Mouse (Mus musculus): Measurements from ENCODE around the gene Srp14. TPM values are rescaled to one million over a fixed set of nuclear protein-coding genes. Genes with fewer than 3 reads are reported as not detected.

Gene Srp14
- polyA plus RNA-seq, 1 experiment = 230 TPM

DNA sequence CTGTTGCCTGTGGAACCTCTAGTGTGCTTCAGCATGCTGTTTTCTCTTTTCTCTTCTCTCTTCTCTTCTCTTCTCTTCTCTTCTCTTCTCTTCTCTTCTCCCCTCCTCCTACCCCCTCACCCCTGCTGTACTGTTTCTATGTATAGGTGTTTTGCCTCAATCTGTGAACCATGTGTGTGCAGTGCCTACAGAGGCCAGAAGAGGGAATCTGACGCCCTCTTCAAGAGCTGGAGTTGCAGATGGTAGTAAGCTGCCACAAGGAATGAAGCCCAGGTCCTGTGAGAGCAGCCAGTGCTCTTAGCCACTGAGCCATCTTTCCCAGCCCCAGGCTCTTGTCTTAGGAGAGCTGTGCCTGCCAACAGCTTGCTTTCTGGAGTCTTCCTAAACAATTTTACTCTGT, 12.9 kb downstream of the Srp14 start:
- no peaks in the 10 kb centered on the region for H3K27me3 ChIP-seq (ENCODE audit: control insufficient read depth, insufficient read depth, insufficient read length)
- TF ChIP-seq CEBPB (IDR thresholded peaks at IDR 0.05; ENCODE audit: low read depth) (no peak), MYOD1 (IDR thresholded peaks at IDR 0.05; ENCODE audit: control insufficient read depth, insufficient read length, low read depth) (no peak), MYOG (IDR thresholded peaks at IDR 0.05; ENCODE audit: control insufficient read depth, extremely low read depth, insufficient read length) (no peak), CTCF (IDR thresholded peaks at IDR 0.05; ENCODE audit: control insufficient read depth, insufficient read depth, insufficient read length) (no peak), MAX (IDR thresholded peaks at IDR 0.05) (no peak), USF1 (IDR thresholded peaks at IDR 0.05; ENCODE audit: low read depth) (no peak), FOSL1 (IDR thresholded peaks at IDR 0.05; ENCODE audit: insufficient read depth, low read length, poor library complexity, severe bottlenecking) (no peak)
- H3K79me2 ChIP-seq (ENCODE audit: control insufficient read depth, insufficient read depth) = no peaks in the 10 kb centered on the region
- no peak overlapping the region for H3ac ChIP-seq (ENCODE audit: control insufficient read depth, insufficient read length, low read depth)
- H3K4me3 ChIP-seq (ENCODE audit: insufficient read depth, poor library complexity, severe bottlenecking) = no peak overlapping the region
- no peaks in the 10 kb centered on the region for H3K79me3 ChIP-seq (ENCODE audit: low read depth)
- H3K36me3 ChIP-seq (ENCODE audit: control insufficient read depth, insufficient read depth) = peaks cover 32% of the 10 kb centered on the region

DNA sequence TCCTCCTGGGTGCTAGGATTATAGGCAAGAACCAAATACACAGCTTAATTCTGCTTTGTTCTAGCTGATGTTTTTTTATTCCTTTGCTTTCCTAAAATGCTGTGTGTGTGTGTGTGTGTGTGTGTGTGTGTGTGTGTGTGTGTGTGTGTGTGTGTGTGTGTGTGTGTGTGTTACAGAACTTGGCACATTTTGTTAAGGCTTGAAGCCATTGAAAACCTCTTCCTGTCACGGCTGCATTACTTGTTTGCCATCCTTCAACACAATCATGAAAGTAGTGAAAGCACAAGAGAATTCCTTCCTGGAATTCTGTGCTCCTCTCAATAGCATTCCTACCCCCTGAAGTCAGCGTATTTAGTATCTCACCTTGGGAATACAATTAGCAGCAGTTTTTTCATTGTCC, 13.6 kb downstream of the Srp14 start:
- no peak for TF ChIP-seq CEBPB (IDR thresholded peaks at IDR 0.05; ENCODE audit: low read depth)
- TF ChIP-seq MYOD1 (IDR thresholded peaks at IDR 0.05; ENCODE audit: control insufficient read depth, insufficient read length, low read depth) = no peak
- TF ChIP-seq MAX (IDR thresholded peaks at IDR 0.05) = no peak
- no peak for TF ChIP-seq MYOG (IDR thresholded peaks at IDR 0.05; ENCODE audit: control insufficient read depth, extremely low read depth, insufficient read length)
- no peak for TF ChIP-seq USF1 (IDR thresholded peaks at IDR 0.05; ENCODE audit: low read depth)
- TF ChIP-seq FOSL1 (IDR thresholded peaks at IDR 0.05; ENCODE audit: insufficient read depth, low read length, poor library complexity, severe bottlenecking) = no peak
- no peak for TF ChIP-seq CTCF (IDR thresholded peaks at IDR 0.05; ENCODE audit: control insufficient read depth, insufficient read depth, insufficient read length)
- no peak overlapping the region for H3K4me3 ChIP-seq (ENCODE audit: insufficient read depth, poor library complexity, severe bottlenecking)
- H3K27me3 ChIP-seq (ENCODE audit: control insufficient read depth, insufficient read depth, insufficient read length) = no peaks in the 10 kb centered on the region
- no peaks in the 10 kb centered on the region for H3K79me3 ChIP-seq (ENCODE audit: low read depth)
- peaks cover 26% of the 10 kb centered on the region for H3K36me3 ChIP-seq (ENCODE audit: control insufficient read depth, insufficient read depth)
- H3K79me2 ChIP-seq (ENCODE audit: control insufficient read depth, insufficient read depth) = no peaks in the 10 kb centered on the region
- no peak overlapping the region for H3ac ChIP-seq (ENCODE audit: control insufficient read depth, insufficient read length, low read depth)

DNA sequence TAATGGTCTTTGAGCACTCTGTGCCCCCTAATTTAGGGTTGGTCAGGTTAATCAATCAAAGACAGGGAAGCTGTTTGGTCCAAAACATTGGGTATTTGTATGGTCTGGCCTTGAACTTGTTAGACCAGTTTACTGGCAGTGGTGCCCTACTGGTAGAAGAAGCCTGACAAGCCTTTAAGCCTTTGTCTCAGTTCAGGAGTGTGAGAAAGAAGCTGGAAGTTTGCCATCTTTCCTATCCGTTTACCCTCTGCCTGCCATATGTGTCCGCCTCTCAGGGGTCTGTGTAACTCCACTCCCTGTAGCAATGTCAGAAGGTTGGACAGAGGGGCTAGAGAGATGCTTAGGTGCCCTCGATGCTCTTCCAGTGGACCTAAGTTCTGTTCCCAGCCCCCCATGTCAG, 15.1 kb downstream of the Srp14 start:
- Histone ChIP-seq H3K36me3 (ENCODE audit: control insufficient read depth, insufficient read depth) (peaks cover 16% of the 10 kb centered on the region), H3K79me2 (ENCODE audit: control insufficient read depth, insufficient read depth) (no peaks in the 10 kb centered on the region), H3K79me3 (ENCODE audit: low read depth) (no peaks in the 10 kb centered on the region), H3ac (ENCODE audit: control insufficient read depth, insufficient read length, low read depth) (no peak overlapping the region), H3K4me3 (ENCODE audit: insufficient read depth, poor library complexity, severe bottlenecking) (no peak overlapping the region), H3K27me3 (ENCODE audit: control insufficient read depth, insufficient read depth, insufficient read length) (no peaks in the 10 kb centered on the region)
- TF ChIP-seq MYOD1 (IDR thresholded peaks at IDR 0.05; ENCODE audit: control insufficient read depth, insufficient read length, low read depth) = no peak
- TF ChIP-seq MAX (IDR thresholded peaks at IDR 0.05) = no peak
- no peak for TF ChIP-seq MYOG (IDR thresholded peaks at IDR 0.05; ENCODE audit: control insufficient read depth, extremely low read depth, insufficient read length)
- TF ChIP-seq USF1 (IDR thresholded peaks at IDR 0.05; ENCODE audit: low read depth) = no peak
- no peak for TF ChIP-seq CEBPB (IDR thresholded peaks at IDR 0.05; ENCODE audit: low read depth)
- no peak for TF ChIP-seq CTCF (IDR thresholded peaks at IDR 0.05; ENCODE audit: control insufficient read depth, insufficient read depth, insufficient read length)
- no peak for TF ChIP-seq FOSL1 (IDR thresholded peaks at IDR 0.05; ENCODE audit: insufficient read depth, low read length, poor library complexity, severe bottlenecking)

DNA sequence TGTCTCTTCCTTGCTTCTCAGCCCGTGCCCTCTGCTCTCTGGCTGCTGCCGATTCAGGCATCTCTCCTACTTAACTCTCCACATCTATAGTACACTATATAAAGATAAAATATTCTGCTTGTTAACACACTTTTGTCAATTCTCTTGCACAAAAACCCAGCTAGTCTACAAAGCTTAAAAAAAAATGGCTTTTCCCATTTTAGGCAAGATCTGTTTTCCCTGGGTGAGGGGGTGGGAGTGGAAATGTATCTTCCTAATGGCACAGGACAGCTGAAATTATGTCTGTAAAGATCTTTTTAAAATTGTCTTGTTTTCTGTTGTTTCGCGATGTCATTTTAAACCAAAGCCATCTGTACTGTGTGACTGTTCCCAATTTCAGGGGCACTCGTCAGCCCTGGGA, 16.0 kb downstream of the Srp14 start:
- Histone ChIP-seq H3K4me3 (ENCODE audit: insufficient read depth, poor library complexity, severe bottlenecking) (no peak overlapping the region), H3K36me3 (ENCODE audit: control insufficient read depth, insufficient read depth) (peaks cover 10% of the 10 kb centered on the region), H3K79me2 (ENCODE audit: control insufficient read depth, insufficient read depth) (no peaks in the 10 kb centered on the region), H3K27me3 (ENCODE audit: control insufficient read depth, insufficient read depth, insufficient read length) (no peaks in the 10 kb centered on the region), H3K79me3 (ENCODE audit: low read depth) (no peaks in the 10 kb centered on the region), H3ac (ENCODE audit: control insufficient read depth, insufficient read length, low read depth) (no peak overlapping the region)
- no peak for TF ChIP-seq MYOD1 (IDR thresholded peaks at IDR 0.05; ENCODE audit: control insufficient read depth, insufficient read length, low read depth)
- TF ChIP-seq FOSL1 (IDR thresholded peaks at IDR 0.05; ENCODE audit: insufficient read depth, low read length, poor library complexity, severe bottlenecking) = no peak
- TF ChIP-seq MYOG (IDR thresholded peaks at IDR 0.05; ENCODE audit: control insufficient read depth, extremely low read depth, insufficient read length) = no peak
- TF ChIP-seq USF1 (IDR thresholded peaks at IDR 0.05; ENCODE audit: low read depth) = no peak
- TF ChIP-seq CTCF (IDR thresholded peaks at IDR 0.05; ENCODE audit: control insufficient read depth, insufficient read depth, insufficient read length) = no peak
- no peak for TF ChIP-seq CEBPB (IDR thresholded peaks at IDR 0.05; ENCODE audit: low read depth)
- TF ChIP-seq MAX (IDR thresholded peaks at IDR 0.05) = no peak

DNA sequence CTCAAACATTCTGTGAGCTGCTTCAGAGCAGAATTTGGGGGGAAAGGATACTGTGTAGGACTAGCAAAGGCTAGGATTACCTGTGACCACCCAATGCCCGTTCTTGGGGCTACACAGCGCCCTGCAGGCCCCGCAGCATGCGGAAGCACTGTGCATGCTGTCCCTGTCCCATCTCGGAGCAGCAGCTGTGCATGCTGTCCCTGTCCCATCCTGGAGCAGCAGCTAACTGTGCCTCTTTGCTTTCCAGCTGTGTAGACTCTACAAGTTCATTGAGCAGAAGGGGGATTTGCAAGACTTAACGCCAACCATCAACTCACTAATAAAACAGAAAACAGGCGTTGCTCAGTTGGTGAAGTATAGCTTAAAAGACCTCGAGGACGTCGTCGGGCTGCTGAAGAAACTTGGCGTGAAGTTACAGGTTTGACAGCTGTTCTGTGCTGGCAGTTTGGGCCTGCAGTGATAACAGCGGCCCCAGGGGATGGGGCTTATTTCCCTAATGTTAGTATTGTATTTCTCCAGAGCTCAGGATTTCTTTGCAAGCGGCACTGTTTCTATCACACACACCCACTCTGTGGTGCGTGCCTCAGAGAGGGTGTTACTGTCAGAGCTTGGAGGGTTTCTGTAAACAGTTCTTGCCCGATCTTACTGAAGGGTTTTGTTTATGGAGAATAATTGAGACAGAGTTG, 17.9 kb downstream of the Srp14 start:
- Histone ChIP-seq H3K27me3 (ENCODE audit: control insufficient read depth, insufficient read depth, insufficient read length) (no peaks in the 10 kb centered on the region), H3ac (ENCODE audit: control insufficient read depth, insufficient read length, low read depth) (no peak overlapping the region), H3K4me3 (ENCODE audit: insufficient read depth, poor library complexity, severe bottlenecking) (no peak overlapping the region), H3K36me3 (ENCODE audit: control insufficient read depth, insufficient read depth) (peaks cover 5% of the 10 kb centered on the region), H3K79me2 (ENCODE audit: control insufficient read depth, insufficient read depth) (no peaks in the 10 kb centered on the region), H3K79me3 (ENCODE audit: low read depth) (no peaks in the 10 kb centered on the region)
- TF ChIP-seq FOSL1 (IDR thresholded peaks at IDR 0.05; ENCODE audit: insufficient read depth, low read length, poor library complexity, severe bottlenecking) = no peak
- no peak for TF ChIP-seq USF1 (IDR thresholded peaks at IDR 0.05; ENCODE audit: low read depth)
- no peak for TF ChIP-seq MYOG (IDR thresholded peaks at IDR 0.05; ENCODE audit: control insufficient read depth, extremely low read depth, insufficient read length)
- TF ChIP-seq MAX (IDR thresholded peaks at IDR 0.05) = no peak
